Mouse (Mus musculus) adrenal gland, postnatal 14 days (tissue): ENCODE measurements at regions not wholly inside any gene's neighbourhood (a gene's known extent, or its start where the extent isn't known, plus 50 kb on each side); places are given as distances from the start of the nearest gene placed in this dataset.
A peak's percentile ranks its signal among the peaks of the same experiment; 100 is the strongest.
"Not testable (repeated sequence)": the region's sequence is repeated elsewhere in the genome, so short reads cannot be mapped to it uniquely, and the experiment has no call there.

Experiments
- DNase-seq: peaks from one replicate; pipeline ENCODE4 v3.0.0; 2021; ENCODE audit warnings: mixed read lengths

- DNase-seq: no peak
Observed at GRCm38 (mm10) chr16:89718921-89719320, 147.9 kb upstream of the Krtap11-1 start.

- not testable (repeated sequence) for DNase-seq
Observed at GRCm38 (mm10) chr16:89715716-89716115, 144.7 kb upstream of the Krtap11-1 start.

- no peak for DNase-seq
Observed at GRCm38 (mm10) chr16:89704316-89704715, 133.3 kb upstream of the Krtap11-1 start.

GRCm38 (mm10) chr16:89703158-89703557 lies 132.2 kb upstream of the Krtap11-1 start:
- no peak for DNase-seq

- DNase-seq: no peak
Observed at GRCm38 (mm10) chr16:89702406-89702805, 131.4 kb upstream of the Krtap11-1 start.

GRCm38 (mm10) chr16:89701741-89702140 lies 130.8 kb upstream of the Krtap11-1 start:
- no peak for DNase-seq

GRCm38 (mm10) chr16:89699710-89700109 lies 128.7 kb upstream of the Krtap11-1 start:
- no peak for DNase-seq

- peak; percentile 44 for DNase-seq
Observed at GRCm38 (mm10) chr16:89695833-89696232, 124.8 kb upstream of the Krtap11-1 start.

- peak; percentile 13 for DNase-seq
Observed at GRCm38 (mm10) chr16:89695406-89695805, 124.4 kb upstream of the Krtap11-1 start.

GRCm38 (mm10) chr16:89693321-89693720 lies 122.3 kb upstream of the Krtap11-1 start:
- no peak for DNase-seq

GRCm38 (mm10) chr16:89679438-89679837 lies 108.5 kb upstream of the Krtap11-1 start:
- DNase-seq: no peak

- no peak for DNase-seq
Observed at GRCm38 (mm10) chr16:89678446-89679015, 107.5 kb upstream of the Krtap11-1 start.

- DNase-seq: no peak
Observed at GRCm38 (mm10) chr16:89675009-89675785, 104.2 kb upstream of the Krtap11-1 start.

- no peak for DNase-seq
Observed at GRCm38 (mm10) chr16:89674159-89674902, 103.3 kb upstream of the Krtap11-1 start.

GRCm38 (mm10) chr16:89671188-89671726 lies 100.3 kb upstream of the Krtap11-1 start:
- DNase-seq: no peak

- DNase-seq: no peak
Observed at GRCm38 (mm10) chr16:89660071-89660470, 89.1 kb upstream of the Krtap11-1 start.

- no peak for DNase-seq
Observed at GRCm38 (mm10) chr16:89656036-89656435, 85.1 kb upstream of the Krtap11-1 start.

GRCm38 (mm10) chr16:89648651-89649050 lies 77.7 kb upstream of the Krtap11-1 start:
- DNase-seq: no peak

GRCm38 (mm10) chr16:89633917-89634601 lies 63.1 kb upstream of the Krtap11-1 start:
- no peak for DNase-seq

- DNase-seq: no peak
Observed at GRCm38 (mm10) chr16:89632114-89632622, 61.2 kb upstream of the Krtap11-1 start.

- peak; percentile 68 for DNase-seq
Observed at GRCm38 (mm10) chr16:89631396-89632113, 60.6 kb upstream of the Krtap11-1 start.
